Mouse (Mus musculus) common myeloid progenitor, adult 5-6 weeks (primary cell): ENCODE measurements around the gene Dbn1. TPM values are rescaled to one million over a fixed set of nuclear protein-coding genes. Genes with fewer than 3 reads are reported as not detected.

Experiments
- ATAC-seq: replicated peaks from 2 replicates; pipeline ENCODE4 v1.8.0; 2016; ENCODE audit warnings: low read depth, mild to moderate bottlenecking, moderate TSS enrichment, inconsistent platforms; ENCODE audit not compliant: poor library complexity, severe bottlenecking
- total RNA-seq: library from RNA; stranded (forward); fragments of 200-1000, 187-1606 nt; gene quantifications from 2 replicates; pipeline ENCODE4 v1.2.3, GENCODE M21; 2017

Gene Dbn1
- total RNA-seq, 1 experiment from 2014 or later: 5.3 TPM

DNA sequence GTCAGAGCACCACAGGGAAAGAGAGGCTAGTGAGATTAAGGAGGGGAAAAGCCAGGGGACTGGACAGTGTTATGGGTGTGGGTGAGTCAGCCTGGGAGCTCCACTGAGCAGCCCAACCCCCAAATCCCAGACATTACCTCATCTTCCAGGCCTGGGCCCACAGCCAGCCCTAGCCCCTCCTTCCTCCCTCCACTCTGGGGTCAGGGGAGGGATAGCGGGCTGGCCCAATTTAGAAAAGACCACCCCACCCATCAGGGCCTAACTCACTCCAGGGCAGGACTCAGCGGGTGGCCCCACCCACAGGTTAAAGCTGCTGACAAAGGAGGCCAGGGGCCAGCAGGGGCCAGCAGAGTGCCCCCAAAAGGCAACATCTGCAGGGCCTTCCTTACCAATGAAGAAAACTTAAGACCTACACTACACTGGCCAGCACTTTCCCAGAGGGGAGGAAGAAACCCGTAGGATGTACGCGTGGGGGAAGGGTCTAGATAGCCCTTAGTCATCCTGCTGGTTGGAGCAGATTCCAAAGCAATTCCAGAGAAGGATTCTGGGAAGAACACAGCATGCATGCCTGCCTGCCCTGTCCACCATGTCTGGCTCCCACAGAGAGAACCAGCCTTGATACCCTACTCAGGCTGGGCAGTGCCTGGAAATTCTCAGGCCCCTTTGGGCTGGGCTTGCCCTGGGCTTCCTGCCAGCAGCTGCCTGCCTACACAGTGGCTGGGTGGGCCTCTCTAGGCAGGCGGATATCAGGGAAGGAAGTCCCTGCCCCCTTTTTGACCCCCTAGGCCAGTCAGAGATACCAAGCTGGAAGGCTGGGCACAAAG, 23.0 kb upstream of the Dbn1 start:
- ATAC-seq: peak; percentile 36

DNA sequence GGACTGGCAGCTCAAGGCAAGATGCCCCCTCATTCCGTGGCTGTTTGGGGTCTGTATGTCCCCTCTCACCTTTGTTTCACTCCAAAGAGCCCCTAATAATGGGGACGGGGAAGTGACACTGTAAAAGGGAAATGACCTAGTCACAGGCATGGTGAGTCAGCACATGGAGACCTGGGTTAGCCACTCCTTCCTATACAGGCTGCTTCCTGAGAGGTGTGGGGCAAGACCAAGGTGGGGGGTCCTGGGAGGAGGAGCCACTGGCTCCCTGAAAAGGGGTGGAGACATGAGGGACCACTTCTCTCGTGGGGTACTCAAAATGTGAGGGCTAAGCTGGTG, 22.4 kb upstream of the Dbn1 start:
- peak; percentile 33 for ATAC-seq

DNA sequence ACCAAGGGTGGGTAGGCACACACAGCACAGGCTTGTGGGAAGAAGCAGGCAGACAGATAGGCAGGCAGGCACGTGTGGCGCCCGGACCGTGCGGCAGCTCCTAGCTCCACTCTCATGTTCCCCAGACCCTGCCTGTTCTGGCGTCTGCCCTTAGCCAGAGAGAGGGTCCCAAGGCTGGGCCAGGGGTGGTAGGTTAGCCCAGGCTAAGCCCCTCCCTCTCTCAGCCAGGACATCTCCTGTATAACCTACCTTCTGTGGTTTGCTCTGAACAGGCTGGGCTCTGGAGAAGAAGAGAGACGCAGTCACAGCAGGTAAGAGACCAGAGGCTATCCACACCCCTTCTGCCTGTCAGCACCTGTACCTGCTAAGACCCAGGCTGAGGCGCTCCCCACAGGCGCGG, 20.6 kb upstream of the Dbn1 start:
- no peak for ATAC-seq

- ATAC-seq: no peak
Measured at GRCm38 (mm10) chr13:55507877-55508276, 20.0 kb upstream of the Dbn1 start.

GRCm38 (mm10) chr13:55506697-55507096, 18.8 kb upstream of the Dbn1 start:
- ATAC-seq: no peak

DNA sequence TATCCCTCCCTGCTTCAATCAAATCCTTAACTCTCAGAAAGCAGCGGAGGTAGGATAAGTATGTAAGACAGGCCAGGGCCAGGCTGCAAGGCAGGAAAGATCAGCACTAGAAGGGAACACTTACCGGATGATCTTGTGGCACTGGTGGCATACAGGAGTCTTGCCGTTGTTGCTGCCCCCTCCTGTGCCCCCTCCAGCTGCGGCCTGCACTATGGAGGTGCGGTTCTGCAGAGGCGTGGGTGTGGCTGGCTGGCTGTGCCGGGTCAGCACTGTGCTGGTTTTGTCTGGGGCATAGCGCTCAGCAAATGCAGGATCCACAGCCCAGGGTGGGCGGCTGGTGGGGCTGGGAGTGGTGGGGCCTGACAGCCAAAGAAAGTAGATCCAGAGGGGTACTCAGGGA, 17.9 kb upstream of the Dbn1 start:
- ATAC-seq: no peak

GRCm38 (mm10) chr13:55504390-55504789, 16.5 kb upstream of the Dbn1 start:
- ATAC-seq: no peak

GRCm38 (mm10) chr13:55502405-55502804, 14.5 kb upstream of the Dbn1 start:
- ATAC-seq: no peak

GRCm38 (mm10) chr13:55500575-55500974, 12.7 kb upstream of the Dbn1 start:
- no peak for ATAC-seq

- no peak for ATAC-seq
Measured at GRCm38 (mm10) chr13:55498906-55499305, 11.0 kb upstream of the Dbn1 start.

DNA sequence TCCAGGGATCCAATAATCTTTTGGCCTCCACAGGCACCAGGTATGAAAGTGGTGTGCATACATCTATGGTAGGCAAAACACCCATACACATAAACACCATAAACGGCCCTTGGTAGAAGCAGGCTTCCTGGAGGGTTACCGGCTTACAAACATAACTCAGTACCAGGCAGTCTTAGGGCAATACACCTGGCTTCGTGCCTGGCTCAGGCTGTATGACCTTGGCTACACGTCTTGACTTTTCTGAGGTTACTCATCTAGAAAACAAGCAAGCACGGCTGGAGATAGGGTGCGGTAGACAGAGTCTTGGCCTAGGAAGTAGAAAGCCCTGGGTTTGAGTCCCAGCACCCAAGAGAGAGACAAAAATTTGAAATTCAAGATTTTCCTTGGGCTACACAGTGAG, 8.8 kb upstream of the Dbn1 start:
- ATAC-seq: no peak

GRCm38 (mm10) chr13:55495702-55496101, 7.8 kb upstream of the Dbn1 start:
- ATAC-seq: no peak

GRCm38 (mm10) chr13:55494883-55495621, 7.1 kb upstream of the Dbn1 start:
- ATAC-seq: peak; percentile 86

GRCm38 (mm10) chr13:55494257-55494656, 6.3 kb upstream of the Dbn1 start:
- no peak for ATAC-seq

- ATAC-seq: peak; percentile 48
Measured at GRCm38 (mm10) chr13:55486916-55487577, 864 bp downstream of the Dbn1 start.

GRCm38 (mm10) chr13:55486029-55486794, 1.7 kb downstream of the Dbn1 start:
- ATAC-seq: no peak

DNA sequence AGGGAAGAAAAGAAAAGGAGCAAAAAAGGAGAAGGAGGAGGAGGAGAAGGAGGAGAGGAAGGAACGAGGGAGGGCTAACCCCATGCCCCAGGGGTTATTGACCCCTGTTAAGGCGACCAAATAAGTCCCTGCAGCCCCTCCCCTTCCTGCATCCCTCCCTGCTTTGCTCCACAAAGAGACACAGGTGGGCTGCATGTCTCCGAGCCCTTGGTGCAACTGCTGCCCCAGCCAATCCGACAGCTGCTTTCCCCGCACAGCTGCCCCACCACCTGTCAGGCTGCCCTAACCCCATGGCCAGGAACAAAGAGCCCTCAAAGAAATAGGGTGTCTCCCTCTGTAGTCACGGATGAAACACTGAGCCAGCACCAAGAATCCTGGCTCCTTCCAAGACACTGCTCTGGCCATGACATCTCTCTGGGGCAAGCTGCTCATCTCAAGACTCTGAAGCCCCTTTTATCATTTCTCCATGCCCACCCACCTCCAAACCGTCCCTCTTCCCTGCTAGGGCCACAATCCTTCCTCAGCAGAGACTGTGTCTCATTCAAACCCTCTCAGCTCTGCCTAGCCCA, 3.3 kb downstream of the Dbn1 start:
- ATAC-seq: no peak

DNA sequence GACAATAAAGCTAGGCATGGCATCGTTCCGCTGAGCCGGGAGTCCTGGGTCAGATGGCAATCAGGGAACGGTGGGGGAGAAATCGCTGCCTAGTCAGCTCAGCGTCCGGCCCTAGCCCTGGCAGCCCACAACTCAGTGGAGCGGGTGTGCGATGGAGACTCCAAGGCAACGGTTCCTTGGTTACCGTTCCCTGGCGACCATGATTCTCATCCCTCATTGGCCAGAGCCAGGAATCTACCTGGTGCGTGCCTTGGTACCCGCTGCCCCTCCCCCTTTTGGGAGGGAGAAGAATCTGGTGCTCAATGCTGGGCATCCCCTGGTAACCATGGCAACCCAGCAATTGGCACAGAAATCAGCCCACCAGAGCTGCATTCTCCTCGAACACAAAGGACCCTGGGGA, 4.3 kb downstream of the Dbn1 start:
- ATAC-seq: no peak

GRCm38 (mm10) chr13:55483071-55483470, 4.8 kb downstream of the Dbn1 start:
- ATAC-seq: no peak

GRCm38 (mm10) chr13:55482542-55482941, 5.4 kb downstream of the Dbn1 start:
- ATAC-seq: no peak
